Mouse (Mus musculus) kidney, embryonic 16.5 days (tissue): ENCODE data around the gene Cd164l2. TPM values are rescaled to one million over a fixed set of nuclear protein-coding genes. Genes with fewer than 3 reads are reported as not detected.

Experiments
- ATAC-seq: fragments of 200-750 bp; cut with Nextera tagmentation; 2 replicates; pipeline ENCODE4 v1.8.0; 2017; ENCODE audit warnings: moderate TSS enrichment; ENCODE audit not compliant: low FRiP score, low TSS enrichment
- H3K27ac ChIP-seq: fragments of 300-500 bp; sonication (generic); 2 replicates; pipeline ENCODE4 v1.5.1; 2014; ENCODE audit warnings: low read length
- H3K27me3 ChIP-seq: fragments of 300-500 bp; sonication (generic); 2 replicates; pipeline ENCODE4 v1.6.1; 2014; ENCODE audit warnings: low read length, control low read depth, mixed read lengths; ENCODE audit not compliant: insufficient read depth
- H3K36me3 ChIP-seq: fragments of 300-500 bp; sonication (generic); 2 replicates; pipeline ENCODE4 v1.6.1; 2014; ENCODE audit warnings: low read length, control low read depth, mixed read lengths; ENCODE audit not compliant: insufficient read depth
- H3K4me1 ChIP-seq: fragments of 300-500 bp; sonication (generic); 2 replicates; pipeline ENCODE4 v1.6.1; 2014; ENCODE audit warnings: low read length, control low read depth, mixed read lengths; ENCODE audit not compliant: insufficient read depth
- H3K4me2 ChIP-seq: fragments of 300-500 bp; sonication (generic); replicated peaks from 2 replicates; pipeline ENCODE4 v1.6.1; 2014; ENCODE audit warnings: low read depth, low read length
- H3K4me3 ChIP-seq: fragments of 300-500 bp; sonication (generic); 2 replicates; pipeline ENCODE4 v1.5.1; 2014; ENCODE audit warnings: mild to moderate bottlenecking, low read length
- H3K9ac ChIP-seq: fragments of 300-500 bp; sonication (generic); replicated peaks from 2 replicates; pipeline ENCODE4 v1.6.1; 2014; ENCODE audit warnings: low read length
- H3K9me3 ChIP-seq: fragments of 300-500 bp; sonication (generic); 2 replicates; pipeline ENCODE4 v1.6.1; 2016; ENCODE audit warnings: low read length, control low read depth
- WGBS: fragments of 180-500 bp; shearing (Covaris S2); extraction: QIAGEN DNeasy Blood & Tissue Kit; methylation state at CpG from one replicate; pipeline ENCODE4 v1.1.7; 2014; 5-methylcytosine and 5-hydroxymethylcytosine counted together
- polyA plus RNA-seq: library from polyadenylated mRNA; unstranded; fragments of >200 nt; fragmentation: Nextera tagmentation; extraction: Ambion mirVana; gene quantifications from 2 replicates; pipeline ENCODE4 v1.2.1, GENCODE M21; 2015

Cd164l2 gene
- polyA plus RNA-seq, 1 experiment from 2014 or later: 16.8 TPM

GRCm38 (mm10) chr4:133233285-133233976 is 21.5 kb downstream of the Cd164l2 start:
- WGBS: 33% methylated on average over 10 of the region's 10 CpGs
- ATAC-seq: 0 out of 2 replicates have a peak, but pooled peaks have one; percentile 39

GRCm38 (mm10) chr4:133234771-133235170 is 22.8 kb downstream of the Cd164l2 start:
- Histone ChIP-seq H3K4me2 (no peak overlapping the region), H3K27ac (no peak overlapping the region)
- 69% methylated on average over 5 of the region's 5 CpGs for WGBS

More at GRCm38 (mm10) chr4:133233285-133233976, 21.5 kb downstream of the Cd164l2 start:
- Histone ChIP-seq H3K27ac (no peak overlapping the region), H3K36me3 (no peaks in the 10 kb centered on the region), H3K4me3 (no peak overlapping the region), H3K9me3 (no peaks in the 10 kb centered on the region), H3K4me2 (no peak overlapping the region), H3K9ac (no peak overlapping the region), H3K4me1 (no peaks in the 10 kb centered on the region), H3K27me3 (0 out of 2 replicates have a peak, but pooled peaks cover 2% of the 10 kb centered on the region)

DNA sequence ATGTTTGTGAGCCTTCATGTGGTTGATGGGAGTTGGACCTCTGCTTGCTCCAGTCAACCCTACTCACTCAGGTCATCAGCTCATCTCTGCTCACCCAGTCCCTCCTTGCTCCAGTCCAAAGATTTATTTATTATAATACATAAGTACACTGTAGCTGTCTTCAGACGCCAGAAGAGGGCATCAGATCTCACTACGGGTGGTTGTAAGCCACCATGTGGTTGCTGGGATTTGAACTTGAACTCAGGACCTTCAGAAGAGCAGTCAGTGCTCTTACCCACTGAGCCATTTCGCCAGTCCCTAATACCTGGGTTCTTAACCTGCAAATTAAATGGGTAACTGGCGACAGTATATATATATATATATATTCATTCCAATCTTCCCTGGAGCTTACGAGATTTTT is 23.5 kb downstream of the Cd164l2 start:
- Histone ChIP-seq H3K9me3 (no peaks in the 10 kb centered on the region), H3K4me3 (no peak overlapping the region), H3K4me1 (peaks cover 4% of the 10 kb centered on the region), H3K9ac (no peak overlapping the region), H3K36me3 (no peaks in the 10 kb centered on the region), H3K27me3 (0 out of 2 replicates have a peak, but pooled peaks cover 2% of the 10 kb centered on the region), H3K27ac (no peak overlapping the region), H3K4me2 (no peak overlapping the region)
- ATAC-seq: no peak
- 83% methylated on average over 5 of the region's 5 CpGs for WGBS

More at GRCm38 (mm10) chr4:133234771-133235170, 22.8 kb downstream of the Cd164l2 start:
- Histone ChIP-seq H3K4me1 (no peaks in the 10 kb centered on the region), H3K36me3 (no peaks in the 10 kb centered on the region), H3K27me3 (0 out of 2 replicates have a peak, but pooled peaks cover 2% of the 10 kb centered on the region), H3K9me3 (no peaks in the 10 kb centered on the region), H3K9ac (no peak overlapping the region), H3K4me3 (no peak overlapping the region)
- no peak for ATAC-seq

- 72% methylated on average over 4 of the region's 4 CpGs for WGBS
- ATAC-seq: no peak
These were observed 26.0 kb downstream of the Cd164l2 start for GRCm38 (mm10) chr4:133237911-133238310.

GRCm38 (mm10) chr4:133240490-133240921 is 28.6 kb downstream of the Cd164l2 start, which contains the start of gene Map3k6:
Map3k6 (plus strand) TSS chr4:133240818.
- peak; percentile 55 for ATAC-seq
- H3K27ac ChIP-seq: peak within 1 kb of the TSS; percentile 71
- H3K4me2 ChIP-seq: peak within 1 kb of the TSS; percentile 99
- no peaks in the 10 kb centered on the region for H3K36me3 ChIP-seq
- H3K4me3 ChIP-seq: peak within 1 kb of the TSS; percentile 67
- H3K27me3 ChIP-seq: peaks cover 18% of the 10 kb centered on the region
- H3K9ac ChIP-seq: peak within 1 kb of the TSS; percentile 78
- H3K4me1 ChIP-seq: peaks cover 22% of the 10 kb centered on the region
- H3K9me3 ChIP-seq: no peaks in the 10 kb centered on the region
- WGBS: 5% methylated on average over 16 of the region's 16 CpGs

More at GRCm38 (mm10) chr4:133237911-133238310, 26.0 kb downstream of the Cd164l2 start:
- Histone ChIP-seq H3K4me2 (no peak overlapping the region), H3K27ac (no peak overlapping the region), H3K27me3 (peaks cover 10% of the 10 kb centered on the region), H3K9me3 (no peaks in the 10 kb centered on the region), H3K4me3 (no peak overlapping the region), H3K36me3 (no peaks in the 10 kb centered on the region), H3K4me1 (peaks cover 17% of the 10 kb centered on the region), H3K9ac (no peak overlapping the region)

DNA sequence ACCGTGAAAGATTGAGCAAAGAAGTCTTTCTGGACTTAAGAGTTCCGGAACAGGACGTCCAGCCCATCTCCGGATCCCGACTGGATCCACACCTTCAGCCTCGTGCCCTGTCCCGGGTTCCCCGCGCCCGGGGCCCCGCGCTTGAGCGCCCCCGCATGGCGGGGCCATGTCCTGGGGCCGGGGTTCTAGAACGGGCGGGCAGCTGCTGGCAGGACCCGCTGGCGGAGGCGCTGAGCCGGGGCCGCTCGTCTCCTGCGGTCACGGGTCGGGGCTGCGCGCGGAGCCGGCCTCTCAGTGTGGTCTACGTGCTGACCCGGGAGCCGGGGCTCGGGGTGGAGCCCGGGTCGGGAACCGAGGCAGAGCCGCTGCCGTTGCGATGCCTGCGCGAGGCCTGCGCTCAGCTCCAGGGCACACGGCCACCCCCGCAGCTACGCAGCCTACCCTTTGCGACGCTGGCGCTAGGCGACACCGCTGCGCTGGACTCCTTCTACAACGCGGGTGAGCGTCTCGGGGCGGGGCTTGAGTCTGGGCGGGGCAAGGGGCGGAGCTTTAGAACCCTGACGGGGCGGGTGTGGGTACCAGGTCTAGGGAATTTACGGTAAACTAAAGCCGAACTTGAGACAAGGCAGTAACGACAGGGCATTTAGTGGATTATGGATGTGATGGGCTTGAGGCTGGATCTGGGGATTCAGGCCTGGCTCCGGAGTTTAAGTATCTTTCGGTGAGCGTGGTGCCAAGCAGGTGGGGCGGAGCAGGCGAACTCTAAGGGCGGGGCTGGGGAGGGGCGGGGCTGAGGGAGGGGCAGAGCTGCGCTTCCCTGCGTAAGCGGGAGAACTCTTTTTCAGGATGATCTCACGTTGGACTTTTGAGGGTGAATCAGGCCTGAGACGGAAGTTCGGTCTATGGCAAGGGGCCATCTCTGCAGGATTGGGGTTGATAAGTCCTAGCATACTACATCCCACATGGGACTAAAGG is 29.3 kb downstream of the Cd164l2 start:
- Histone ChIP-seq H3K9ac (peak overlapping the region; percentile 78), H3K27ac (peak overlapping the region; percentile 71), H3K4me2 (peak overlapping the region; percentile 99), H3K36me3 (no peaks in the 10 kb centered on the region), H3K4me1 (peaks cover 22% of the 10 kb centered on the region), H3K9me3 (no peaks in the 10 kb centered on the region), H3K4me3 (peak overlapping the region; percentile 67), H3K27me3 (peaks cover 18% of the 10 kb centered on the region)
- WGBS: under 1% methylated on average over 77 of the region's 78 CpGs
- peak; percentile 91 for ATAC-seq

DNA sequence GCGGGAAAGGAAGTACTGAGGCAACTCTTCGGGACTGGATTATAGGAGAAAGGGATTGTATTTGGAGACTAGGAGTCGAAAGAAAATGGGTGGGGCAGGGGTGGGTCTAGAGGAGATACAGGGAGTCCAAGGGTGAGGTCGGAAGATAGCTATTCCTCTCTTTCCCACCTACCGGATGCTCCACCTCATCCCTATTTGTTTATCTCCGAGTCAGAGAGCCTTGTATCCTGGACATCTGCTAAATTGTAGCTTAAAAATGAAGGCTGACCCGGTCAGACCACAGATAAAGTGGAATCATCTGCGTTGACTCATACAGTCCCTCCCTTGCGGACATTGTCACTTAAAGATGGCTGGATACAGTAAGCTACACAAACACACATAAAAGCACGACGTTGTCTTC is 30.0 kb downstream of the Cd164l2 start:
- no peak; the same call in 1 of the 2 replicates for ATAC-seq
- peaks cover 22% of the 10 kb centered on the region for H3K4me1 ChIP-seq
- peaks cover 18% of the 10 kb centered on the region for H3K27me3 ChIP-seq
- H3K36me3 ChIP-seq: no peaks in the 10 kb centered on the region
- WGBS: 27% methylated on average over 11 of the region's 11 CpGs
- H3K4me3 ChIP-seq: peak overlapping the region; percentile 67
- no peak overlapping the region for H3K27ac ChIP-seq
- peak overlapping the region; percentile 99 for H3K4me2 ChIP-seq
- H3K9me3 ChIP-seq: no peaks in the 10 kb centered on the region
- H3K9ac ChIP-seq: peak overlapping the region; percentile 29; the same call in 1 of the 2 replicates

GRCm38 (mm10) chr4:133242710-133243109 is 30.8 kb downstream of the Cd164l2 start:
- H3K9me3 ChIP-seq: no peaks in the 10 kb centered on the region
- H3K4me2 ChIP-seq: no peak overlapping the region
- H3K27ac ChIP-seq: no peak overlapping the region
- H3K9ac ChIP-seq: no peak overlapping the region
- H3K4me1 ChIP-seq: peaks cover 22% of the 10 kb centered on the region
- 67% methylated on average over 9 of the region's 9 CpGs for WGBS
- ATAC-seq: no peak
- H3K27me3 ChIP-seq: peaks cover 24% of the 10 kb centered on the region
- H3K36me3 ChIP-seq: no peaks in the 10 kb centered on the region
- no peak overlapping the region for H3K4me3 ChIP-seq

GRCm38 (mm10) chr4:133243538-133243937 is 31.6 kb downstream of the Cd164l2 start:
- H3K4me2 ChIP-seq: no peak overlapping the region
- H3K36me3 ChIP-seq: no peaks in the 10 kb centered on the region
- no peaks in the 10 kb centered on the region for H3K9me3 ChIP-seq
- peaks cover 27% of the 10 kb centered on the region for H3K27me3 ChIP-seq
- WGBS: 10% methylated on average over 13 of the region's 13 CpGs
- no peak overlapping the region for H3K27ac ChIP-seq
- no peak for ATAC-seq
- no peak overlapping the region for H3K9ac ChIP-seq
- H3K4me1 ChIP-seq: peaks cover 22% of the 10 kb centered on the region
- no peak overlapping the region for H3K4me3 ChIP-seq
